Mouse (Mus musculus) heart, postnatal 14 days (tissue): Measurements from ENCODE around the gene Myo9a. TPM values are rescaled to one million over a fixed set of nuclear protein-coding genes. Genes with fewer than 3 reads are reported as not detected.
"Not testable (repeated sequence)": the region's sequence is repeated elsewhere in the genome, so short reads cannot be mapped to it uniquely, and the experiment has no call there.

Experiments used
- DNase-seq, 2 experiments: peaks; one replicate each; pipeline ENCODE4 v3.0.0; 2021 to 2022
- intact Hi-C: fragments of 180-260 bp; cut with DNase I; formaldehyde crosslinking; loops from one replicate; pipeline ENCODE4 v1.15.1; 2025
- total RNA-seq, 2 experiments: library from RNA; stranded (reverse); gene quantifications; 2 replicates each; pipeline ENCODE4 v1.2.3; 2021

Gene Myo9a
- total RNA-seq, 2 experiments from 2014 or later: 13.7 to 19.8 TPM

- intact Hi-C loops: no loop called here
- DNase-seq: peak in 1 of 2 experiments; percentile 30
These were observed 1.7 kb upstream of the Myo9a start for GRCm38 (mm10) chr9:59748969-59749368.

GRCm38 (mm10) chr9:59749581-59750265, 973 bp upstream of the Myo9a start:
- intact Hi-C loops: no loop called here
- DNase-seq: no peak

DNA sequence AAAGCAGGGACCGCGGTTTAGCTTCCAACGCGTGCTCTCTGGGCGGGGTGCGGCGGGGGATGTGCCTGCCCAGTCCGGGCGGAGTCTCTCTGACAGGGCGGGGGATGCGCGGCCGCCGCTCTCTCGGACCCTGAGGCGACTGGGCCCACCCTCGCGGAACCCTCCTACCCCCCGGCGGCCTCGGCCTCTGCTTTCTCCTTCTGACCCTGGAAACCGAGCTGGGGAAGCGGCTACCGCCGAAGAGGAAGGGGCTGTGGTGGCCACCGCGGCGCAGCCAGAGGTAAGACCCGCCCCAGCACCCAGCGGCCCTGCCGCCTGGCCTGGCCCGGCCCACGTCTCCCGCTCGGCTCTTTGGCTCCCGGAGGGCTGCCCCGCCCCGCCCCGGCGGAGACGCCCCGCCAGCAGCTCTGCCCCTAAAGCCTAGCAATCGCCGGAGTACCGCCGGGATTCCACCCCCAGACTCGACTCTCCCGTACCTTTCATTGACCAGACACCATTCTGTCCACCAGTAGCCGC, 428 bp downstream of the Myo9a start:
- DNase-seq: peak; percentile 90 to 92
- intact Hi-C loops: no loop called here

- intact Hi-C loops: no loop called here
- DNase-seq: no peak
These were observed 1.3 kb downstream of the Myo9a start for GRCm38 (mm10) chr9:59751966-59752365.

- intact Hi-C loops: loop anchor here (5.0 kb wide), 1 partner anchor 33 kb away; no protein-coding TSS in a partner anchor
- DNase-seq: no peak
These were observed 4.5 kb downstream of the Myo9a start for GRCm38 (mm10) chr9:59755199-59755598.

- DNase-seq: not testable (repeated sequence)
- intact Hi-C loops: loop anchor here (5.0 kb wide), 1 partner anchor 35 kb away; no protein-coding TSS in a partner anchor
These were observed 6.3 kb downstream of the Myo9a start for GRCm38 (mm10) chr9:59757016-59757415.

DNA sequence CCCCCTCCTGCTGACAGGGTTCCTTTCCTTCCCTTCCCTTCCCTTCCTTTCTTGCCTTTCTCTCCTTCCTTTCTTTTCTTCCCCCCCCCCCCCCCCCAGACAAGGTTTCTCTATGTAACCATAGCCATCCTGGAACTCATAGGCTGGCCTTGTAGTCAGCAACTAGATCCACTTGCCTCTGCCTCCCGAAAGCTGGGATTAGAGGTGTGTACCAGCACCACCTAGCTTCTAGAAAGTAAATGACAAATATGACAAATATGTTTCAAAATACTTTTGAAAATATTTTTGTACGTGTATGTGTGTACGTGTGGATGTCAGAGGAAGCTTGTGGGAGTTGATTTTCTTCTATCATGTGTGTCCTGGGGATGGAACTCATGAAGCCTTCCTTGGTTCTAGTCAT, 9.8 kb downstream of the Myo9a start:
- intact Hi-C loops: no loop called here
- DNase-seq: no peak

- DNase-seq, intact Hi-C loops: not testable (repeated sequence)
These were observed 16.3 kb downstream of the Myo9a start for GRCm38 (mm10) chr9:59766966-59767461.

GRCm38 (mm10) chr9:59806046-59806774, 55.5 kb downstream of the Myo9a start:
- intact Hi-C loops, DNase-seq: not testable (repeated sequence)

GRCm38 (mm10) chr9:59884551-59884950, 133.9 kb downstream of the Myo9a start:
- intact Hi-C loops: no loop called here
- DNase-seq: no peak

- no peak for DNase-seq
- intact Hi-C loops: no loop called here
These were observed 152.7 kb downstream of the Myo9a start for GRCm38 (mm10) chr9:59903382-59903781.

DNA sequence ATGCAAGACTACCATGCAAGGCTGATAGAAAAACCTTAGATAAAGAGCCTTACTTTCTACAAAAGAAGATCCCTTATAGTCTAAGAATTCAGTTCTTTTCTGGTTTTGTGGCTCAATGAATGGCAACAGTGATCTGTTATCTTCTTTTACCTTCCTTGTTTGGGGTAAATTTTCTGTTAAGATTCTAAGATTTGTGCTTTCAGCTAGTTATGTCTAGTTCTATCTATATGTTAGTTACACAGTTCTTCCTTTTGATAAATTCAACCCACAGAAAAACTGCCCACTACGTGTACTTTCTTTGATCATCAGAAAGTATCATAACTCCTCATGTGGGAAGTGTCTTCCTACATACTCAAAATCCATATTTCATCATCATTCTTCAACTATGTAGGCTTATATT, 164.1 kb downstream of the Myo9a start:
- intact Hi-C loops: no loop called here
- no peak for DNase-seq

GRCm38 (mm10) chr9:59930248-59930647, 179.6 kb downstream of the Myo9a start:
- DNase-seq: no peak
- intact Hi-C loops: no loop called here

GRCm38 (mm10) chr9:59935866-59936265, 185.2 kb downstream of the Myo9a start:
- intact Hi-C loops: not testable (repeated sequence)

GRCm38 (mm10) chr9:59938529-59938928, 187.8 kb downstream of the Myo9a start:
- DNase-seq: no peak
- intact Hi-C loops: no loop called here

More at GRCm38 (mm10) chr9:59935866-59936265, 185.2 kb downstream of the Myo9a start:
- DNase-seq: not testable (repeated sequence)

- intact Hi-C loops: no loop called here
- no peak for DNase-seq
These were observed 189.0 kb downstream of the Myo9a start for GRCm38 (mm10) chr9:59939691-59940090.

DNA sequence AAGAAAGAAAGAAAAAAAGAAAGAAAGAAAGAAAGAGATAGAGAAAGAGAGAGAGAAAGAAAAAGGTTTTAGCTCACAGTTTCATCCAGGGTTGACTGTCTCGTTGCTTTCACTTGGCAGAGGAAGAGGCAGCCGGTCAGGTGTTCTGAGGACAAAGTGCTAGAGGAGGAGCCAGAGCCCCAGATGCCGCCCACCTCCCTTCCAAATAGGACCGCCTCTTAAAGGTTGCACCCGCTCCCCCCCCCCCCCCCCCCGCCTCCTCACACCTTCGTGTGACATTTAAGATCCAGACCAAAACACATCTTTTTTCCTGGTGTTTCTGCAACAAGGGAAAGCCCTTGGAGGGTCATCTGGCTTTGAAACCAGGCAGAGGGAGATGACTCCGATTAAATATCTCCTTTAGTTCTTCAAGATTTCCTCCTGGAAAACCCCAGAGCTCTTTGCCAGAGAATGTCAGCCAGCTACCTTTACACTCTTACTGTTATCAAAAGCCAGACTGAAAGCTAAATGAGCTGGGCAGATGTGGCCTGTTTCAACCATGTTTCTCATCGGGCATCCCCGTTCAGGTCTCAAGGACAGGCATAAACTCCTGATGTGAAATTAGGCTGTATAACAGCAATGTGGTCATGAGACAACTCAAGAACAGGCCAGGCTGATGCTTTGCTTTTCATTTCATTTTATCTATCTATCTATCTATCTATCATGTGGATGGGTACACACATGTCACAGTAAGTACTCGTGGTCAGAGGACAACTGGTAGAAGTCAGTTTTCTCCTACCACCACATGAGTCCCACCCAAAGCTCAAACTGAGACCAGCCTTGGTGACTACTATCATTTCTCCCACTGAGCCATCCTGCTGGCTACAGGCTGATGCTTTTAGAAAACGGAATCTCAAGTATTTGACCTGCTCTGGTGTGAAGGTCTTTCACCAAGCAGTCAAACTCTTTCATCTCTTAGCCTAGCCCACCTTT, 190.5 kb downstream of the Myo9a start:
- no peak for DNase-seq
- intact Hi-C loops: no loop called here

- DNase-seq: no peak
- intact Hi-C loops: no loop called here
These were observed 191.2 kb downstream of the Myo9a start for GRCm38 (mm10) chr9:59941885-59942350.

- intact Hi-C loops: no loop called here
- no peak for DNase-seq
These were observed 191.9 kb downstream of the Myo9a start for GRCm38 (mm10) chr9:59942501-59943085.

DNA sequence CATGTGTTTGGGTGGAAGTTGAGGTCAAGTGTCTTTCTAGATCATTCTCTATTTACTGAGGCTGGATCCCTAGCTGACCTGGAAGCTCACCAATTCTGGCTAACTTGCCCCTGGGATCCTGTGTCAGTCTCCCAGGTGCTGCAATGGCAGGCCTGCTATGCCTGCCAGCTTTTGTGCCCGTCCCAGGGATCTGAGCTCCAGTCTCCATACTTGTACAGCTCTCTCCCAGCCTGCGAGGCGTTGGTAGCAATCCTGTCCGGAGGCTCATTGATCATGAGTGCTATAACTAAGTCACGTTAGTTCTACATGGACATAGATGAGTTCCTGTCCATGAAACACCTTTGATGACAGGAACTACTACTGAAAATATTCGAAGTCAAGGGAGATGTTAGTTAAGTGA, 193.1 kb downstream of the Myo9a start:
- DNase-seq: no peak
- intact Hi-C loops: no loop called here
